Mouse (Mus musculus) heart, embryonic 10.5 days (tissue): ENCODE results near the gene Nfatc2ip. TPM values are rescaled to one million over a fixed set of nuclear protein-coding genes. Genes with fewer than 3 reads are reported as not detected.
A peak's percentile ranks its signal among the peaks of the same experiment; 100 is the strongest.

Experiments
- DNase-seq: peaks from one replicate; pipeline ENCODE4 v3.0.0-alpha.2; 2017; ENCODE audit warnings: low spot score
- H3K27ac ChIP-seq: fragments of 300-500 bp; sonication (generic); 2 replicates; pipeline ENCODE4 v1.5.1; 2016; ENCODE audit warnings: mild to moderate bottlenecking
- H3K27me3 ChIP-seq: fragments of 300-500 bp; sonication (generic); 2 replicates; pipeline ENCODE4 v1.6.1; 2016; ENCODE audit warnings: mild to moderate bottlenecking; ENCODE audit not compliant: poor library complexity, insufficient read depth, severe bottlenecking
- H3K36me3 ChIP-seq: fragments of 300-500 bp; sonication (generic); 2 replicates; pipeline ENCODE4 v1.6.1; 2016; ENCODE audit warnings: mild to moderate bottlenecking, moderate library complexity
- H3K4me1 ChIP-seq: fragments of 300-500 bp; sonication (generic); 2 replicates; pipeline ENCODE4 v1.6.1; 2016; ENCODE audit warnings: mild to moderate bottlenecking
- H3K4me3 ChIP-seq: fragments of 300-500 bp; sonication (generic); 2 replicates; pipeline ENCODE4 v1.5.1; 2016; ENCODE audit warnings: mild to moderate bottlenecking, moderate library complexity
- H3K9me3 ChIP-seq: fragments of 300-500 bp; sonication (generic); 2 replicates; pipeline ENCODE4 v1.6.1; 2016; ENCODE audit warnings: mild to moderate bottlenecking, moderate library complexity
- WGBS: fragments of 180-500 bp; shearing (Covaris S2); methylation state at CpG from one replicate; pipeline ENCODE4 v1.1.7; 2016; 5-methylcytosine and 5-hydroxymethylcytosine counted together
- polyA plus RNA-seq: library from polyadenylated mRNA; unstranded; fragments of >200 nt; fragmentation: Nextera tagmentation; extraction: Ambion mirVana; gene quantifications from 2 replicates; pipeline ENCODE4 v1.2.1, GENCODE M21; 2016

The Nfatc2ip gene
- polyA plus RNA-seq, result 1.5 and 1.6 TPM in 2 replicates

DNA sequence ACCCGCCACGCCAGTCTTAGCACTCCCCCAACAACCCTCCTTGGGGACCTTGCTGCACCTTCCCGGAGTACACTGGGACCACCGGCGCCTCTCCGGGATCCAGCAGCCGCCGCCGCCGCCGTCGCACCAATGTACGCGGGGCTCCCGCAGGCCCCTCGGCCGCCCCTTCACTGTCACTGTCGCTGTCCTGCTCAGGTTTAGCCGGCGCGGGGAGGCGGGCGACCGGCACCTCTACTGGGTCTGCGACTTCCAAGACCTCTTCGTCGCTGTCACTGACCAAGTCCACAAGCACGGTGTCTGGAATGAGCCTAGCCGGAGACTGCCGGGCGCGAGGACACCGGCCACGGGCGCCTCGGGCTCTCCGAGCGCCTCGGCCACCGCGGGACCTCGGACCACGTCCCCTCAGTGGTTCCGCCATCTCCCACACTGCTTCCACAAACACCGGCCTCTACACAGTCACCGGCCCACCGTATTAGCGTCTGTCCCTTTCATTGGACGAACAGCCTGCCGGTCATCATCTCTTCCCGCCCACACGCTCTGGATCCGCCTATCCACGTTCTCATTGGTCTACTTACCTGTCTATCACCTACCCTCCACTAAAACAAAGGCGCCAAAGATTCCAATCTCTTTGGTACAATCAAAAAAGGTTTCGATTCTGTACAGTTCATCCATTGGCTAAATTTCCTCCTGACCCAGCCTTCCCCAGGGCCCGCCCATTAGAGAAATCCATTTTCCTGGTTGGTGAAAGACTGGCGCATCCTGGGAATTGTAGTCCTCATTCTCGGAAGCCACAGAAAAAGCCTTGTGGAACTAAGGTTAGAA lies at the start of gene Nfatc2ip:
Gene Nfatc2ip, minus strand, starts transcription at position 440 of the 822 bp plus-strand sequence.
- H3K4me3 ChIP-seq, result peak within 1 kb of the TSS; percentile 96
- H3K4me1 ChIP-seq, result peaks cover 13% of the 10 kb centered on the region; the same call in 1 of the 2 replicates
- H3K27ac ChIP-seq, result peak within 1 kb of the TSS; percentile 88
- H3K36me3 ChIP-seq, result peaks cover under 1% of the 10 kb centered on the region; the same call in 1 of the 2 replicates
- no peaks in the 10 kb centered on the region for H3K9me3 ChIP-seq
- no peaks in the 10 kb centered on the region for H3K27me3 ChIP-seq
- peak; percentile 98 for DNase-seq
- WGBS, result under 1% methylated on average over 59 of the region's 59 CpGs

DNA sequence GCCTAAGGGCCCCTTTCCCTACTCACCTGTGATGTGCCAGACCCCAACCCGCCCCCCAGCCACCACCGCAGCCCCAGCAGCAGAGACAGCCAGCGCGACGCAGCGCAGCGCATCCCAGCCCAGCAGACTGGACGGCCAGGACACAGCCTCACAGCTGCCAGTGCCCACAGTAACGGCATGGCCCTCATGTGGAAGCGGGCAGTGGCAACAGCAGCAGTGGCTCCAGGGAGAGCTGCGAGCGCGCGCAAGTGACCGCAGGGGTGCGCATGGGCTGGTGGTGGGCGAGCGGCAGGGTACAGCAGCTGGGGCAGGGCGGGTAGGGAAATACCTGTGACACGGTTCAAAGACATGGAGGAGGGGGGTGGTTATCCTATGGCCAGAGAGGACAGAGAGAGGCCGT lies 49.7 kb upstream of the Nfatc2ip start:
- peaks cover 74% of the 10 kb centered on the region for H3K36me3 ChIP-seq
- H3K9me3 ChIP-seq, result no peaks in the 10 kb centered on the region
- H3K27me3 ChIP-seq, result no peaks in the 10 kb centered on the region
- H3K4me3 ChIP-seq, result no peak overlapping the region
- 92% methylated on average over 21 of the region's 21 CpGs for WGBS
- no peak overlapping the region for H3K27ac ChIP-seq
- DNase-seq, result no peak
- H3K4me1 ChIP-seq, result no peaks in the 10 kb centered on the region; the same call in 1 of the 2 replicates

DNA sequence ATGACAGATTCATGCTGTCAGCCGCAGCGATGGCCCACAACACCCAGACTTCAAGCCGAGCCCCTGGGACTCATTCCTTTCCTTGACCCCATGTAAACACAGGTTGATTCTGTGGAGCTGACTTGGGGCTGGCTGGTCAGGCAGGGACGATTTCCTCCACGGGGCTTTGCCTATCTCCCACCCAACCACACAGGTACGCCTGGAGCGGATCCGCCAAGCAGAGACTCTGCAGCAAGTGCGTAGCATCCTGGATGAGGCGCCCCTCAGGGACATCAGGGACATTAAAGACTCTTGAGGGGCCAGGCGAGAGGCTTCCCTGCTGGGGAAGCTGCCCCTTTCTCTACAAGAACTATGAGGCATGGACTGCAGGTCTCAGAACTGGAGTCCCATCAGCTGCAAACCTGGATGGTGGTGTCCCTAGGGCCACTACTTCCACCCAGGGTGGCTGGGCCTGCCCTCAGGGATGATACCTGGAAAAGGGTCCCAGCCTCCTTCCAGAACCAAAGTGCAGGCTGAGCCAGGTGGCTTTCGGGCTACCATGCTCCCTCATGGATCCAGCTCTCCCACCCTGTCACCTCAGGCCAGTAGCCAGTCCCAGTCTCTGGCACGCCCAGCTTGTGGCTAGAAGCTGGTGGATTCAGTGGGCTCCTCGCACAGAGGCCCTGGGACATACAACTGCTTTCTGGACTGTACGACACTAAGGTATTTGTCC lies 48.7 kb upstream of the Nfatc2ip start:
- Histone ChIP-seq H3K4me3 (no peak overlapping the region), H3K27me3 (no peaks in the 10 kb centered on the region), H3K9me3 (no peaks in the 10 kb centered on the region), H3K36me3 (peaks cover 74% of the 10 kb centered on the region), H3K4me1 (no peaks in the 10 kb centered on the region; the same call in 1 of the 2 replicates), H3K27ac (no peak overlapping the region)
- DNase-seq, result no peak
- WGBS, result 93% methylated on average over 15 of the region's 15 CpGs

DNA sequence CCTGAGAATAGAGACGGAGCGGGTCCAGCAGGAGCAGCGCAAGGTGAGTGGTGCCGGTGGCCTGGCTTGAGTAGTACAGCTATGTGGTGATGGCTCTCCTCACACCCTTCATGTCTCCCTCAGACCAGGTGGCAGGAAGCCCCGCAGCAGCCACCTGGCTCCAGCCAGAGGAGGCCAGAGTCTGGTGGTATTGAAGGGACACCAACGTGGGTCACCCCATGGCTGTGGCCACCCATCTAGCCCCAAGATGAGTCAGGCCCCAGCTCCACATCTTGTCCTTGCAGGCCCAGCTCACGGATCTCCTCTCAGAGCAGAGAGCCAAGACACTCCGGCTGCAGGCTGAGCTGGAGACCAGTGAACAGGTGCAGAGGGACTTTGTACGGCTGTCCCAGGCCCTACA lies 48.0 kb upstream of the Nfatc2ip start:
- Histone ChIP-seq H3K4me1 (no peaks in the 10 kb centered on the region), H3K4me3 (no peak overlapping the region), H3K36me3 (peaks cover 74% of the 10 kb centered on the region), H3K27ac (no peak overlapping the region), H3K27me3 (no peaks in the 10 kb centered on the region), H3K9me3 (no peaks in the 10 kb centered on the region)
- 87% methylated on average over 9 of the region's 9 CpGs for WGBS
- no peak for DNase-seq

DNA sequence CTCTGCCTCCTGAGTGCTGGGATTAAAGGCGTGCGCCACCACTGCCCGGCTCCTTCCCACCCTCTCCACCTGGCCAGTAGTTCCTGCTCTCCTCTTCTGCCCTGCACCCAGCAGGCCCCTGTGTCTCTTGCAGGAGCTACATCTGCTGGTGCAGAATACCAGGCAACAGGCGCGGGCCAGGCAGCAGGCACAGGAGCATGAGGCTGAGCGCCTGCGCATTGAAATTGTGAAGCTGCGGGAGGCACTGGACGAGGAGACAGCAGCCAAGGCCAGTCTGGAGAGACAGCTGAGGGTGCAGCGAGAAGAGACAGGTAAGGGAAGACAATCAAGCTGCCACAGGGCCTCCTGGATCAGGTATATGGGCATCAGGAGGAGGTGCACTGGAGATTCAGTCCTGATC lies 47.5 kb upstream of the Nfatc2ip start:
- Histone ChIP-seq H3K9me3 (no peaks in the 10 kb centered on the region), H3K27ac (no peak overlapping the region), H3K4me3 (no peak overlapping the region), H3K36me3 (peaks cover 74% of the 10 kb centered on the region), H3K4me1 (no peaks in the 10 kb centered on the region), H3K27me3 (no peaks in the 10 kb centered on the region)
- DNase-seq, result no peak
- 94% methylated on average over 10 of the region's 10 CpGs for WGBS

DNA sequence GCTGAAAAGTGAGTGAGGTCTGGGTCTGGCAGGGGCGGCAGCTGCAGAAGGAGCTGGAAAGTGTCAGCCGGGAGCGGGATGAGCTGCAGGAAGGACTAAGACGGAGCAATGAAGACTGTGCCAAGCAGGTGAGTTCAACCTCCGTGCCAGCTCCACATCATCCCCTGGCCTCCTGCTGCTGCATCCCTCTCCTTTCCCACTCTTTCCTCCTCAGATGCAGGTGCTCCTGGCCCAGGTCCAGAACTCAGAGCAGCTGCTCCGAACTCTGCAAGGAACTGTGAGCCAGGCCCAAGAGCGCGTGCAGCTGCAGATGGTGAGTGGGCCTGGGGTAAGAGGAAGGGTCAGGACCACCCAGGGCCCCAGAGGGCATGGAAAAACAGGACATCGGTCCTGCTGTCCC lies 43.6 kb upstream of the Nfatc2ip start:
- Histone ChIP-seq H3K4me3 (no peak overlapping the region), H3K36me3 (peaks cover 51% of the 10 kb centered on the region), H3K27ac (no peak overlapping the region), H3K9me3 (no peaks in the 10 kb centered on the region), H3K4me1 (no peaks in the 10 kb centered on the region), H3K27me3 (no peaks in the 10 kb centered on the region)
- no peak for DNase-seq
- 88% methylated on average over 9 of the region's 9 CpGs for WGBS

DNA sequence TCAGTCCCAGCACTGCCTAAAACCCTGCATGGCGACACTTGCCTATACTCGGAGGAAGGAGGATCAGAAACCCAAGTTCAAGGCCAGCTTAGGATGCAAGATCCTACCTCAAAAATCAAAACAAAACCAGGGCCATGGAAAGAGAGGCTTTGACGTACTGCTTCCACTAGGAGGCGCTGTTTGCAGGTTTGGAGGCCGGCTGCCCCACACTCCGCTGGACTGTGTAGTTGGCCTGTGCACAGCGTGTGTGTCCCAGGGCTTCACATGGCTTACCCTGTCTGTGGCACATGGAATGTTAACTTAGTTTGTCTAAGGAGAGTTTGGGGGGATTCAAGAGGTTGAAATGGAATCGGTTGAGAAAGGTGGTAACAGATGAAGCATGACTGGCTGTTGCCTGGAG lies 40.3 kb upstream of the Nfatc2ip start:
- Histone ChIP-seq H3K36me3 (peaks cover 33% of the 10 kb centered on the region), H3K27ac (no peak overlapping the region), H3K27me3 (no peaks in the 10 kb centered on the region), H3K4me3 (no peak overlapping the region), H3K9me3 (no peaks in the 10 kb centered on the region), H3K4me1 (no peaks in the 10 kb centered on the region)
- 17% methylated on average over 8 of the region's 8 CpGs for WGBS
- no peak for DNase-seq

DNA sequence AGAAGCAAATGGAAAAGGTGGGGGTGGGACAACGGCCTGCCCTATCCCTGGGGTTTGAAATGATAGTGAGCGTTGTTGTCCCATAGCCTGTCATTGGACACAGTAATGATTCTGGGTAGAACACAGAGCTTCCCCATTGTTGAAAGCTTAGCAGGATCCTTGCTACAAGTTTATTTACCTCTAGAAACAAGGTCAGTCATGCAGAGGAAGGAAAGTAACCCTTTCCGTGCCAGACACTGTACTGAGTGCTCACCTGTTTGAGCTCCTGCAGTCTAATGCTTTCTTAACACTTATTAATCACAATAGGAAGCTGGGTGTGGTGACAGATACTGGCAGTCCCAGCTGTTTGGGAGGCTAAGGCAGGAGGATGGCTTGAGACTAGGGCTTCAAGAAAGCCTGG lies 39.3 kb upstream of the Nfatc2ip start:
- WGBS, result 83% methylated on average over 3 of the region's 3 CpGs
- DNase-seq, result no peak
- no peaks in the 10 kb centered on the region for H3K27me3 ChIP-seq
- no peaks in the 10 kb centered on the region for H3K4me1 ChIP-seq
- H3K27ac ChIP-seq, result no peak overlapping the region
- H3K9me3 ChIP-seq, result no peaks in the 10 kb centered on the region
- H3K4me3 ChIP-seq, result no peak overlapping the region
- H3K36me3 ChIP-seq, result peaks cover 38% of the 10 kb centered on the region

DNA sequence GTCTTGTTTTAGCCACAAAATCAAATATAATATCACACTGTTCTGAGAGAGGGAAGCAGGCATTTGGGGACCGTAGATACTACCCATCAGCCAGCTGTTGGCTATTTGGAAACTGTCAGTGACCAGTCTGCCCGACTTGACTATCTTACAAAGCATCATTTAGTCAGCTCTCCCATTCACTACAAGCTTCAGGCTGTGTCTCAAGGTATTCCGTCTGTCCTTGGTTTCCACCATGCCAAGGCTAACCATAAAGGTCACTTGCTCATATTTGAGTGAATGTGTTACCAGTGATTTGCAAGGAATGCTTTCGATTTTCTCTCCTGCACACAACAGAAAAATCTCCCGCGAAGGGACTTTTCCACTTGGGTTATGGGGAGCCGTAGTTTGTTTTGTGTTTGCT lies 38.2 kb upstream of the Nfatc2ip start:
- Histone ChIP-seq H3K27ac (no peak overlapping the region), H3K9me3 (no peaks in the 10 kb centered on the region), H3K36me3 (peaks cover 35% of the 10 kb centered on the region), H3K27me3 (no peaks in the 10 kb centered on the region), H3K4me1 (peaks cover 6% of the 10 kb centered on the region), H3K4me3 (no peak overlapping the region)
- WGBS, result 83% methylated on average over 7 of the region's 7 CpGs
- DNase-seq, result no peak

DNA sequence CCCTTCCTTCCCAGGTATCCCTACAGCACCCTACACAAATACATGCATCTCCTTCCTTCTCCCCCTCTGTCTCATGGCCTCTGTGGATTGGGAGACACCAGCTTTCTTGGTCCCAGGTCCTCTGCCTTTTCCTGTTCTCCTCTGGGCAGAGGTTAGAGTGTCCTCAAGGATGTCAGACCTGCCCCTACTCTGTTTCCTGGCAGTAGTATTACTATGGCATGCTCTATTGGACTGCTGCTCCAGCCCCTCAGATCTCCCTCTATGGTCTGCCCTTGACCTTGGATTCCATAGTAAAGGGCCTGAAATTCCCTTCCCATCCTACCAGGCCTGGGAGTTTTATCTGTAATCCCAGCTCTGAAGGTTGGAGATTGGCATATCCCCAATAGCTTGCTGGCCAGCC lies 33.6 kb upstream of the Nfatc2ip start:
- Histone ChIP-seq H3K27me3 (peaks cover 3% of the 10 kb centered on the region; the same call in 1 of the 2 replicates), H3K9me3 (no peaks in the 10 kb centered on the region), H3K36me3 (peaks cover 20% of the 10 kb centered on the region; the same call in 1 of the 2 replicates), H3K4me1 (peaks cover 28% of the 10 kb centered on the region), H3K4me3 (no peak overlapping the region), H3K27ac (no peak overlapping the region)
- DNase-seq, result no peak

DNA sequence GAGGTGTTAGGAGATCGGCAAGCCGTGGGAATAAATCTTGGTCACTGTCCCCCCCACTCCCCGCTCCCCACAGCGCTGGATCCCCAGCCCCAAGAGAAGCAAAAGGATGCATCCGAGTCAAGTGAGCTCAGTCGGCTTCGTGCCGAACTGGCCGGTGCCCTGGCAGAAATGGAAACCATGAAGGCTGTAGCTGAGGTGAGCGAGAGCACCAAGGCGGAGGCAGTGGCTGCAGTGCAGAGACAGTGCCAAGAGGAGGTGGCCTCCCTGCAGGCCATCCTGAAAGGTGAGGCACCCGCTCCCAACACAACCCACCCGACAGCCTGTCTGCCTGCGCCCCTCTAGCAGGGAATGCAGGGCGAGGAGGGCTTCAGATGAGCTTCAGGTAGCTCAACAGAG lies 33.0 kb upstream of the Nfatc2ip start:
- no peaks in the 10 kb centered on the region for H3K9me3 ChIP-seq
- H3K4me1 ChIP-seq, result peaks cover 28% of the 10 kb centered on the region
- H3K27me3 ChIP-seq, result peaks cover 3% of the 10 kb centered on the region; the same call in 1 of the 2 replicates
- DNase-seq, result no peak
- peak overlapping the region; percentile 81 for H3K4me3 ChIP-seq
- peak overlapping the region; percentile 95 for H3K27ac ChIP-seq
- peaks cover 20% of the 10 kb centered on the region; the same call in 1 of the 2 replicates for H3K36me3 ChIP-seq
- WGBS, result 26% methylated on average over 15 of the region's 15 CpGs

DNA sequence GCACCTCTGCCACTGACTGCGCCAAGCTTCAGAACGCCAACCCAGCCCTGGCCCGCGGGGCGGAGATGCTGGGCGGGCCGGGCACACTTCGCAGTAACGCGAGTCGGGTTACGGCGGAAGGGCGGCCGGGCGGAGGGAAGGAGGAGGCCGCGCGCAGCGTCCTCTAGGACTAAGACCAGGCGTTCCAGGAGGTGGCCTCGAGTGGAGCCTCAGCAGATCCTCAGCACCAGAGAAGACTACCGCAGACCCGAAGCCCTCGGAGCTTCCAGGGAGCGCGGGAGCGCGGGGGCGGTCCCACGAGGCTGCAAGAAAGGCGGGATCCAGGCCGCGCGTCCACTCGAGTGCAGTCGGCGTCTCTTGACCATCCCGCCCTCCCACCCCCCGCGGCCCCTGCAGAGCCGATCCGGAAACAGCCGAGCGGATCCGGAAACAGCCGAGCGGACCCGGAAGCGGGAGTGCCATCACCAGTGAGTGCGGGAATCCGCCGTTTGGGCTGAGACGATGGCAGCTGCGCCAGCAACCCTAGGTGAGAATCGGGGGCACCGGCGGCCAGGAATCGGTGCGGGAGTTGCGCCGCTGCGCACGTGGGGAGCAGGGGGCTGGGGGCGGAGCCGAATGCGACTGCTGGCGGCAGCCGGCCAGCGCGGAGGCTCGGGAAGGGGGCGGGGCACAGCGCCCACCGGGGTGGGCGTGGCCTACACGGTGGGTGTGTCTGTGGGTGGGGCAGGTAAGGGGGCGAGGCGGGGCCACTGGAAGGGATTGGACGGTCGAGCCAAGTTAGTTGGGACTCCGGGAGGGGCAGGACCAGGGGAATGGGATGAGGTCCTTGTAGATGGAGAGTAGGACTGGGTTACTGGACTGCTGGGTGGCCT lies 32.3 kb upstream of the Nfatc2ip start, which contains the start of gene Rabep2:
Gene Rabep2, plus strand, starts transcription at position 129 of the 872 bp plus-strand sequence.
- under 1% methylated on average over 82 of the region's 82 CpGs for WGBS
- Histone ChIP-seq H3K27me3 (peaks cover 3% of the 10 kb centered on the region; the same call in 1 of the 2 replicates), H3K4me3 (peak within 1 kb of the TSS; percentile 81), H3K36me3 (peaks cover 20% of the 10 kb centered on the region; the same call in 1 of the 2 replicates), H3K4me1 (peaks cover 28% of the 10 kb centered on the region), H3K9me3 (no peaks in the 10 kb centered on the region), H3K27ac (peak within 1 kb of the TSS; percentile 95)
- peak; percentile 96 for DNase-seq
